Mouse (Mus musculus): ENCODE results near the gene Rasgrf1. TPM values are rescaled to one million over a fixed set of nuclear protein-coding genes. Genes with fewer than 3 reads are reported as not detected.
A peak's percentile ranks its signal among the peaks of the same experiment; 100 is the strongest.

Gene Rasgrf1
- polyA plus RNA-seq, 1 experiment from 2014 or later = 0.13 TPM

GRCm38 (mm10) chr9:89953596-89954215 is 44.0 kb downstream of the Rasgrf1 start:
- 93% methylated on average over 22 of the region's 22 CpGs for WGBS
- no peaks in the 10 kb centered on the region for H3K4me1 ChIP-seq (replicated peaks)
- peak; percentile 1 for DNase-seq (ENCODE audit: low spot score)
- no peak overlapping the region for H3K27ac ChIP-seq
- no peaks in the 10 kb centered on the region for H3K36me3 ChIP-seq
- no peaks in the 10 kb centered on the region for H3K27me3 ChIP-seq (ENCODE audit: insufficient read depth, poor library complexity, severe bottlenecking)
- no peak overlapping the region for H3K4me3 ChIP-seq
- no peaks in the 10 kb centered on the region for H3K9me3 ChIP-seq

GRCm38 (mm10) chr9:89954860-89955479 is 45.3 kb downstream of the Rasgrf1 start:
- no peak overlapping the region for H3K27ac ChIP-seq
- peak; percentile 1 for DNase-seq (ENCODE audit: low spot score)
- no peak overlapping the region for H3K4me3 ChIP-seq
- H3K36me3 ChIP-seq = no peaks in the 10 kb centered on the region
- no peaks in the 10 kb centered on the region for H3K27me3 ChIP-seq (ENCODE audit: insufficient read depth, poor library complexity, severe bottlenecking)
- H3K4me1 ChIP-seq (replicated peaks) = no peaks in the 10 kb centered on the region
- whole genome bisulfite sequencing = 74% methylated on average over 8 of the region's 8 CpGs
- H3K9me3 ChIP-seq = no peaks in the 10 kb centered on the region

GRCm38 (mm10) chr9:89958959-89959358 is 49.3 kb downstream of the Rasgrf1 start:
- no peaks in the 10 kb centered on the region for H3K36me3 ChIP-seq
- no peaks in the 10 kb centered on the region for H3K9me3 ChIP-seq
- no peaks in the 10 kb centered on the region for H3K4me1 ChIP-seq (replicated peaks)
- no peak overlapping the region for H3K4me3 ChIP-seq
- no peak for DNase-seq (ENCODE audit: low spot score)
- H3K27me3 ChIP-seq (ENCODE audit: insufficient read depth, poor library complexity, severe bottlenecking) = no peaks in the 10 kb centered on the region
- 79% methylated on average over 2 of the region's 2 CpGs for WGBS
- no peak overlapping the region for H3K27ac ChIP-seq

GRCm38 (mm10) chr9:89964091-89964490 is 54.4 kb downstream of the Rasgrf1 start:
- 88% methylated on average over 4 of the region's 4 CpGs for WGBS
- no peak overlapping the region for H3K27ac ChIP-seq

GRCm38 (mm10) chr9:89967716-89968115 is 58.0 kb downstream of the Rasgrf1 start:
- H3K27me3 ChIP-seq (ENCODE audit: insufficient read depth, poor library complexity, severe bottlenecking) = 0 out of 2 replicates have a peak, but pooled peaks cover 2% of the 10 kb centered on the region
- no peaks in the 10 kb centered on the region for H3K36me3 ChIP-seq
- 88% methylated on average over 4 of the region's 4 CpGs for WGBS
- H3K27ac ChIP-seq = no peak overlapping the region
- no peaks in the 10 kb centered on the region for H3K4me1 ChIP-seq (replicated peaks)
- H3K9me3 ChIP-seq = no peaks in the 10 kb centered on the region
- no peak overlapping the region for H3K4me3 ChIP-seq
- no peak for DNase-seq (ENCODE audit: low spot score)

More at GRCm38 (mm10) chr9:89964091-89964490, 54.4 kb downstream of the Rasgrf1 start:
- no peak for DNase-seq (ENCODE audit: low spot score)
- Histone ChIP-seq H3K9me3 (no peaks in the 10 kb centered on the region), H3K4me1 (replicated peaks) (no peaks in the 10 kb centered on the region), H3K36me3 (no peaks in the 10 kb centered on the region), H3K27me3 (ENCODE audit: insufficient read depth, poor library complexity, severe bottlenecking) (no peaks in the 10 kb centered on the region), H3K4me3 (no peak overlapping the region)

GRCm38 (mm10) chr9:89968836-89969450 is 59.2 kb downstream of the Rasgrf1 start:
- Histone ChIP-seq H3K27me3 (ENCODE audit: insufficient read depth, poor library complexity, severe bottlenecking) (0 out of 2 replicates have a peak, but pooled peaks cover 8% of the 10 kb centered on the region), H3K4me1 (replicated peaks) (no peaks in the 10 kb centered on the region), H3K4me3 (no peak overlapping the region), H3K36me3 (no peaks in the 10 kb centered on the region), H3K9me3 (no peaks in the 10 kb centered on the region), H3K27ac (no peak overlapping the region)
- no peak for DNase-seq (ENCODE audit: low spot score)
- 78% methylated on average over 6 of the region's 6 CpGs for WGBS

- no peak for DNase-seq (ENCODE audit: low spot score)
- Histone ChIP-seq H3K9me3 (no peaks in the 10 kb centered on the region), H3K27ac (no peak overlapping the region), H3K4me3 (no peak overlapping the region), H3K36me3 (no peaks in the 10 kb centered on the region), H3K27me3 (ENCODE audit: insufficient read depth, poor library complexity, severe bottlenecking) (0 out of 2 replicates have a peak, but pooled peaks cover 8% of the 10 kb centered on the region), H3K4me1 (replicated peaks) (no peaks in the 10 kb centered on the region)
- 90% methylated on average over 10 of the region's 10 CpGs for WGBS
Measured at GRCm38 (mm10) chr9:89970271-89970670, 60.6 kb downstream of the Rasgrf1 start.

GRCm38 (mm10) chr9:89970886-89971486 is 61.3 kb downstream of the Rasgrf1 start:
- no peak overlapping the region for H3K27ac ChIP-seq
- no peak for DNase-seq (ENCODE audit: low spot score)
- WGBS = 81% methylated on average over 11 of the region's 11 CpGs
- H3K27me3 ChIP-seq (ENCODE audit: insufficient read depth, poor library complexity, severe bottlenecking) = 0 out of 2 replicates have a peak, but pooled peaks cover 8% of the 10 kb centered on the region
- no peaks in the 10 kb centered on the region for H3K9me3 ChIP-seq
- H3K4me1 ChIP-seq (replicated peaks) = no peaks in the 10 kb centered on the region
- H3K4me3 ChIP-seq = no peak overlapping the region
- no peaks in the 10 kb centered on the region for H3K36me3 ChIP-seq

- no peak for DNase-seq (ENCODE audit: low spot score)
- no peak overlapping the region for H3K4me3 ChIP-seq
- 0 out of 2 replicates have a peak, but pooled peaks cover 8% of the 10 kb centered on the region for H3K27me3 ChIP-seq (ENCODE audit: insufficient read depth, poor library complexity, severe bottlenecking)
- 58% methylated on average over 3 of the region's 3 CpGs for WGBS
- H3K36me3 ChIP-seq = no peaks in the 10 kb centered on the region
- H3K4me1 ChIP-seq (replicated peaks) = no peaks in the 10 kb centered on the region
- H3K27ac ChIP-seq = no peak overlapping the region
- no peaks in the 10 kb centered on the region for H3K9me3 ChIP-seq
Measured at GRCm38 (mm10) chr9:89972321-89972720, 62.6 kb downstream of the Rasgrf1 start.

GRCm38 (mm10) chr9:89973856-89974255 is 64.1 kb downstream of the Rasgrf1 start:
- DNase-seq (ENCODE audit: low spot score) = no peak
- peaks cover 1% of the 10 kb centered on the region; the same call in 1 of the 2 replicates for H3K4me1 ChIP-seq (replicated peaks)
- no peaks in the 10 kb centered on the region for H3K9me3 ChIP-seq
- H3K36me3 ChIP-seq = no peaks in the 10 kb centered on the region
- no peak overlapping the region for H3K27ac ChIP-seq
- 36% methylated on average over 5 of the region's 5 CpGs for WGBS
- H3K27me3 ChIP-seq (ENCODE audit: insufficient read depth, poor library complexity, severe bottlenecking) = 0 out of 2 replicates have a peak, but pooled peaks cover 8% of the 10 kb centered on the region
- no peak overlapping the region for H3K4me3 ChIP-seq

GRCm38 (mm10) chr9:89974463-89974931 is 64.8 kb downstream of the Rasgrf1 start:
- 0 out of 2 replicates have a peak, but pooled peaks cover 8% of the 10 kb centered on the region for H3K27me3 ChIP-seq (ENCODE audit: insufficient read depth, poor library complexity, severe bottlenecking)
- H3K4me1 ChIP-seq (replicated peaks) = peaks cover 8% of the 10 kb centered on the region; the same call in 1 of the 2 replicates
- no peak overlapping the region for H3K27ac ChIP-seq
- no peaks in the 10 kb centered on the region for H3K36me3 ChIP-seq
- H3K9me3 ChIP-seq = no peaks in the 10 kb centered on the region
- no peak overlapping the region for H3K4me3 ChIP-seq
- 89% methylated on average over 10 of the region's 10 CpGs for WGBS
- DNase-seq (ENCODE audit: low spot score) = no peak

GRCm38 (mm10) chr9:89976366-89976940 is 66.7 kb downstream of the Rasgrf1 start:
- no peak for DNase-seq (ENCODE audit: low spot score)
- 0 out of 2 replicates have a peak, but pooled peaks cover 8% of the 10 kb centered on the region for H3K27me3 ChIP-seq (ENCODE audit: insufficient read depth, poor library complexity, severe bottlenecking)
- H3K4me3 ChIP-seq = no peak overlapping the region
- WGBS = 76% methylated on average over 6 of the region's 6 CpGs
- H3K27ac ChIP-seq = no peak overlapping the region
- no peaks in the 10 kb centered on the region for H3K9me3 ChIP-seq
- H3K36me3 ChIP-seq = no peaks in the 10 kb centered on the region
- H3K4me1 ChIP-seq (replicated peaks) = peaks cover 8% of the 10 kb centered on the region; the same call in 1 of the 2 replicates
